ENCODE assay signal across 9 mouse cellular contexts in genomic region chr7:19305413-19305735, GRCm38 (mm10). TPM values are rescaled to one million over a fixed set of nuclear protein-coding genes. Genes with fewer than 3 reads are reported as not detected.
DNase-seq lines count a peak whose midpoint lies in the region; ATAC-seq and TF ChIP-seq lines count a peak whose summit lies in the region.
"Had no signal": no experiment of that assay in that cellular context is flagged by ENCODE, and none has a peak within 500 bp of the region (broad histone marks: within the 10 kb centered on the region; RNA-seq: fewer than 3 reads in every experiment).

No protein-coding gene starts in this region.

- no peak for ATAC-seq in kidney, embryonic 14.5 days (ENCODE audit: low FRiP score, low TSS enrichment)
- ATAC-seq in embryonic facial prominence, embryonic 14.5 days (ENCODE audit: low read depth) = no peak
- ATAC-seq in limb, embryonic 12.5 days (ENCODE audit: insufficient number of reproducible peaks, insufficient read depth, low FRiP score, low TSS enrichment, low read depth) = no peak

- no peak overlapping the region for H3K9ac ChIP-seq in kidney, embryonic 14.5 days (ENCODE audit: low read depth, low read length)
- H3K9ac ChIP-seq in ES-E14 (ENCODE audit: insufficient read depth, low read depth, low read length, poor library complexity, severe bottlenecking) = no peak overlapping the region
- H3K9ac ChIP-seq in embryonic facial prominence, embryonic 14.5 days (ENCODE audit: low read depth, low read length) = no peak overlapping the region
- H3K9ac ChIP-seq in limb, embryonic 12.5 days (replicated peaks) = no peak overlapping the region

- no peak for DNase-seq in kidney, postnatal 14 days
- no peak for DNase-seq in ES-E14 (ENCODE audit: low read depth, low spot score)
- no peak for DNase-seq in embryonic facial prominence, embryonic 14.5 days (ENCODE audit: low spot score)
- no peak for DNase-seq in B cell, adult 2 months
- DNase-seq in ovary, adult 18-20 months (ENCODE audit: low spot score) = no peak
- DNase-seq: adrenal gland, adult 8-10 months; lung, adult 2 months had no signal

- no peaks in the 10 kb centered on the region for H3K36me3 ChIP-seq in kidney, embryonic 14.5 days (ENCODE audit: control insufficient read depth, insufficient read depth, low read length)
- H3K36me3 ChIP-seq in ES-E14 (ENCODE audit: control insufficient read depth, insufficient read depth, low read length, poor library complexity, severe bottlenecking) = no peaks in the 10 kb centered on the region
- H3K36me3 ChIP-seq in embryonic facial prominence, embryonic 14.5 days (ENCODE audit: control insufficient read depth, insufficient read depth, low read length) = no peaks in the 10 kb centered on the region
- H3K36me3 ChIP-seq in limb, embryonic 12.5 days = no peaks in the 10 kb centered on the region

- H3K4me1 ChIP-seq in kidney, embryonic 14.5 days (ENCODE audit: control insufficient read depth, insufficient read depth, low read length) = peaks cover 4% of the 10 kb centered on the region; the same call in 1 of the 2 replicates
- peaks cover 0 to 11% of the 10 kb centered on the region in 2 experiments; a peak in 1 of 4 replicates for H3K4me1 ChIP-seq in ES-E14 (ENCODE audit: control insufficient read depth in 2 of 2, insufficient read depth in 2 of 2, low read length in 2 of 2, poor library complexity in 1 of 2)
- peaks cover 9% of the 10 kb centered on the region for H3K4me1 ChIP-seq in embryonic facial prominence, embryonic 14.5 days (ENCODE audit: control insufficient read depth, insufficient read depth, low read length)
- peaks cover 43% of the 10 kb centered on the region for H3K4me1 ChIP-seq in limb, embryonic 12.5 days (replicated peaks)

- H3K4me3 ChIP-seq in kidney, embryonic 14.5 days (ENCODE audit: low read length) = peak overlapping the region; percentile 40
- H3K4me3 ChIP-seq in ES-E14 (ENCODE audit: insufficient read depth in 1 of 2, low read depth in 1 of 2, low read length in 2 of 2, poor library complexity in 1 of 2, severe bottlenecking in 1 of 2) = no peak overlapping the region
- peak overlapping the region; percentile 36 for H3K4me3 ChIP-seq in embryonic facial prominence, embryonic 14.5 days (ENCODE audit: low read depth, low read length)
- peak overlapping the region; percentile 34; the same call in 1 of the 2 replicates for H3K4me3 ChIP-seq in limb, embryonic 12.5 days (replicated peaks)

- H3K4me2 ChIP-seq in kidney, embryonic 14.5 days (replicated peaks; ENCODE audit: low read depth, low read length) = 0 out of 2 replicates have a peak overlapping the region, but pooled peaks have one; percentile 51
- no peak overlapping the region for H3K4me2 ChIP-seq in embryonic facial prominence, embryonic 14.5 days (ENCODE audit: low read depth, low read length)
- H3K4me2 ChIP-seq in limb, embryonic 12.5 days = no peak overlapping the region

- peaks cover 59% of the 10 kb centered on the region for H3K27me3 ChIP-seq in kidney, embryonic 14.5 days (ENCODE audit: control insufficient read depth, insufficient read depth, low read length)
- peaks cover 62% of the 10 kb centered on the region for H3K27me3 ChIP-seq in embryonic facial prominence, embryonic 14.5 days (replicated peaks; ENCODE audit: control insufficient read depth, insufficient read depth, low read length)
- peaks cover 76% of the 10 kb centered on the region for H3K27me3 ChIP-seq in limb, embryonic 12.5 days

- 8% methylated on average over 6 of the region's 6 CpGs for WGBS in kidney, embryonic 14.5 days
- 8% methylated on average over 6 of the region's 6 CpGs for WGBS in embryonic facial prominence, embryonic 14.5 days
- WGBS in limb, embryonic 12.5 days = 10% methylated on average over 6 of the region's 6 CpGs

- no peak overlapping the region for H3K27ac ChIP-seq in kidney, embryonic 14.5 days (ENCODE audit: low read depth, low read length)
- H3K27ac ChIP-seq in ES-E14 (ENCODE audit: insufficient read depth, low read depth, low read length, poor library complexity, severe bottlenecking) = no peak overlapping the region
- no peak overlapping the region for H3K27ac ChIP-seq in embryonic facial prominence, embryonic 14.5 days (replicated peaks; ENCODE audit: low read depth, low read length)
- H3K27ac ChIP-seq in limb, embryonic 12.5 days = no peak overlapping the region

- H3K9me3 ChIP-seq in kidney, embryonic 14.5 days (ENCODE audit: control insufficient read depth, low read length) = no peaks in the 10 kb centered on the region
- H3K9me3 ChIP-seq in ES-E14 (ENCODE audit: control insufficient read depth, insufficient read depth, low read depth, low read length) = no peaks in the 10 kb centered on the region
- no peaks in the 10 kb centered on the region for H3K9me3 ChIP-seq in embryonic facial prominence, embryonic 14.5 days (ENCODE audit: control insufficient read depth, low read length)
- H3K9me3 ChIP-seq in limb, embryonic 12.5 days = no peaks in the 10 kb centered on the region

- in situ Hi-C loops in ES-E14 (cut with MboI; ENCODE audit: low sequenced_read_pairs in 2 of 2, unreplicated experiment in 2 of 2) = no loop called here

TF ChIP-seq in ES-E14, 5 proteins besides CTCF, POLR2A, EP300 and RAD21:
- no peak for TF ChIP-seq ZC3H11A (IDR thresholded peaks at IDR 0.05; ENCODE audit: borderline replicate concordance, low read depth, low read length)
- no peak for TF ChIP-seq ZNF384 (IDR thresholded peaks at IDR 0.05; ENCODE audit: low read depth, low read length)
- TF ChIP-seq CHD2 (IDR thresholded peaks at IDR 0.05; ENCODE audit: low read depth, low read length) = 0 out of 2 replicates have a peak, but pooled peaks have one; percentile 13

RNA-seq across cellular contexts. Expression of gene Fosb, which starts 4.5 kb away (rescaled TPM):
- 0.14 and 0.20 TPM in 2 replicates for polyA plus RNA-seq in kidney, embryonic 14.5 days (2014; fragmentation: Nextera tagmentation; extraction: Ambion mirVana)
- 5.8 and 6.3 TPM in 2 replicates for total RNA-seq in ES-E14 (2012; rRNA removed)
- polyA plus RNA-seq in embryonic facial prominence, embryonic 14.5 days (2014; fragmentation: Nextera tagmentation; extraction: Ambion mirVana) = 0.15 and 0.28 TPM in 2 replicates
- polyA plus RNA-seq in limb, embryonic 12.5 days (2016; fragmentation: Nextera tagmentation; extraction: Ambion mirVana) = 0.18 and 0.20 TPM in 2 replicates

RNA-seq across cellular contexts. Expression of gene Rtn2, which starts 22.9 kb away (rescaled TPM):
- 5.4 and 5.7 TPM in 2 replicates for polyA plus RNA-seq in kidney, embryonic 14.5 days (2014; fragmentation: Nextera tagmentation; extraction: Ambion mirVana)
- total RNA-seq in ES-E14 (2012; rRNA removed) = 9.9 and 10.8 TPM in 2 replicates
- polyA plus RNA-seq in embryonic facial prominence, embryonic 14.5 days (2014; fragmentation: Nextera tagmentation; extraction: Ambion mirVana) = 53.7 and 57.0 TPM in 2 replicates
- 12.4 and 12.8 TPM in 2 replicates for polyA plus RNA-seq in limb, embryonic 12.5 days (2016; fragmentation: Nextera tagmentation; extraction: Ambion mirVana)

RNA-seq across cellular contexts. Expression of gene Ppm1n, which starts 25.5 kb away (rescaled TPM):
- not detected in 2 replicates for polyA plus RNA-seq in kidney, embryonic 14.5 days (2014; fragmentation: Nextera tagmentation; extraction: Ambion mirVana)
- 2.9 and 9.7 TPM in 2 replicates for total RNA-seq in ES-E14 (2012; rRNA removed)
- polyA plus RNA-seq in embryonic facial prominence, embryonic 14.5 days (2014; fragmentation: Nextera tagmentation; extraction: Ambion mirVana) = 0.49 TPM in 1 of 2 replicates, not detected in the other
- not detected in 2 replicates for polyA plus RNA-seq in limb, embryonic 12.5 days (2016; fragmentation: Nextera tagmentation; extraction: Ambion mirVana)
- total RNA-seq: adrenal gland, adult 8-10 months had no signal

RNA-seq across cellular contexts. Expression of gene Vasp, which starts 33.8 kb away (rescaled TPM):
- polyA plus RNA-seq in kidney, embryonic 14.5 days (2014; fragmentation: Nextera tagmentation; extraction: Ambion mirVana) = 54.2 and 56.5 TPM in 2 replicates
- total RNA-seq in ES-E14 (2012; rRNA removed) = 92.5 and 108 TPM in 2 replicates
- polyA plus RNA-seq in embryonic facial prominence, embryonic 14.5 days (2014; fragmentation: Nextera tagmentation; extraction: Ambion mirVana) = 70.0 and 70.7 TPM in 2 replicates
- 66.4 and 68.8 TPM in 2 replicates for polyA plus RNA-seq in limb, embryonic 12.5 days (2016; fragmentation: Nextera tagmentation; extraction: Ambion mirVana)

RNA-seq across cellular contexts. Expression of gene Ercc1, which starts 39.2 kb away (rescaled TPM):
- polyA plus RNA-seq in kidney, embryonic 14.5 days (2014; fragmentation: Nextera tagmentation; extraction: Ambion mirVana) = 95.2 and 102 TPM in 2 replicates
- 48.0 and 53.2 TPM in 2 replicates for total RNA-seq in ES-E14 (2012; rRNA removed)
- 64.0 and 75.1 TPM in 2 replicates for polyA plus RNA-seq in embryonic facial prominence, embryonic 14.5 days (2014; fragmentation: Nextera tagmentation; extraction: Ambion mirVana)
- 92.3 and 105 TPM in 2 replicates for polyA plus RNA-seq in limb, embryonic 12.5 days (2016; fragmentation: Nextera tagmentation; extraction: Ambion mirVana)

Comparison
In these comparisons a context has a peak if more than half of its experiments do, and no peak if none do; other contexts are left out.
1. H3K4me3 ChIP-seq: peak in kidney, embryonic 14.5 days (single experiment), embryonic facial prominence, embryonic 14.5 days (single experiment) and limb, embryonic 12.5 days (single experiment); none in ES-E14 (0 of 2).